Mouse (Mus musculus) layer of hippocampus, postnatal 25 days (tissue): Measurements from ENCODE around the gene Meis1. TPM values are rescaled to one million over a fixed set of nuclear protein-coding genes. Genes with fewer than 3 reads are reported as not detected.

Source experiments
- DNase-seq, 2 experiments: peaks; one replicate each; pipeline ENCODE4 v3.0.0; 2022; ENCODE audit warnings: mixed read lengths in 2 of 2, low spot score in 1 of 2; ENCODE audit errors: extremely low spot score in 1 of 2
- total RNA-seq, 2 experiments: library from RNA; stranded (reverse); gene quantifications; 2 replicates each; pipeline ENCODE4 v1.2.3; 2021

The Meis1 gene
- 1 to 10 TPM; 2.1 to 2.9 TPM for total RNA-seq

- DNase-seq, result peak; percentile 45 to 55
These were observed at the start of gene Meis1 for GRCm38 (mm10) chr11:19018489-19019203. TSS of gene Meis1 (minus strand) at chr11:19018985.

- no peak for DNase-seq
These were observed 48.5 kb upstream of the Meis1 start for GRCm38 (mm10) chr11:19067334-19067733.

- DNase-seq, result no peak
These were observed 30.5 kb upstream of the Meis1 start for GRCm38 (mm10) chr11:19049276-19049675.

GRCm38 (mm10) chr11:19036595-19037166 lies 17.9 kb upstream of the Meis1 start:
- no peak for DNase-seq

- DNase-seq, result peak in 1 of 2 experiments; percentile 3
These were observed 8.1 kb upstream of the Meis1 start for GRCm38 (mm10) chr11:19026581-19027561.

GRCm38 (mm10) chr11:19025976-19026520 lies 7.3 kb upstream of the Meis1 start:
- no peak for DNase-seq

DNA sequence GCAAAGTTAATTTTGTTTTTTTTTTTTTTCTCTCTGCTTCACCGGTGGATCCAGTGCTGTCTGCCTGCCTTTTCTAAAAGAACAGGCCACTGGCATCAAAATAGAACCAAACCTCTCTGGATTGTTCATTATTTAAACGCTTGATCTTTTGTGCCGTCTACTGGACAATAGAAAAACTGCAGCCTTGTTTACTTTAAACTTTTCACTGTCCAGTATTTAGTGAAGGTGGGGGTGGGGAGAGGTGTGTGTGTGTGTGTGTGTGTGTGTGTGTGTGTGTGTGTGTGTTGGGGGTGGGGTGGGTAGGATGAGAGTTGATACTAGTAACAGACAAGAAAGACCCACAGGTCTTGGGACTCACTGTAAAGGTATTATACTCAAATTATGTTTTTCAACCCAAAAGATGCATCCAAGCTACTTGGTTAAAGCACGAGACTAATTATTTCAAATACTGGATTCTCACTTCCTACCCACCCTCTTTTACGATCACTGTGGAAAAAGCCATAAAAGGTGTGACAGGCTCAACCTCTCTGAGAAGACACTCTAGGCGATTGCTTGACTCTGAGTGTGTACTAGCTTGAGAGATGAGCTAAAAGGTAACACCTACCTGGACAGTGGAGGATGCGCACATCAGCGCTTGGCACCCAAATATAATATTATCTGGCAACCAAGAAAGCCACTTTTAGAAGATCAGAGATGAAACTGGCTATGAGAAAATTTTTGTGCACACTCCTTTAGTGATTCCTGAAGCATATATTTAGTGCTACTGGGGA lies 5.9 kb upstream of the Meis1 start:
- peak in 1 of 2 experiments; percentile 6 for DNase-seq

GRCm38 (mm10) chr11:19023356-19023755 lies 4.6 kb upstream of the Meis1 start:
- DNase-seq, result no peak

DNA sequence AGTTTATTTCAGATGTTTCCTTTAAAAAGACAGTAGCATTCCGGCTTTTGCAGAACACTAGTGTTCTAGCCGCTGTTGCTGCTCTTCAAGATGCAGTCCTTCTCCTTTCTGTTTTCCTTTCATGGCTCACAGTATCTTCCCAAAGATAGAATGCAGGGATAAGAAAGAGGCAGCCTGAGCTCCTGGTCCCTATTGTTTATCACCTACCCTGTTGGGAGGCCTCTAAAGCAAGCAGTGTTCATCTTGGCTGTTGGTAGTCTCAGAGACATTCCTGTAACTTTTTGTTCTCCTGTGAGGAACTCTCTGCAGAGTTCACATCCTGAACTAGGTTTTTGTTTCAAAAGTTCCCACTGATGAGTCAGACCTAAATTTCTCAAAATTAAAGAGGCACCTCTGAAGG lies 3.8 kb upstream of the Meis1 start:
- DNase-seq, result no peak

- DNase-seq, result peak in 1 of 2 experiments; percentile 11
These were observed 2.3 kb upstream of the Meis1 start for GRCm38 (mm10) chr11:19020951-19021710.

GRCm38 (mm10) chr11:19020371-19020824 lies 1.6 kb upstream of the Meis1 start:
- peak; percentile 55 to 70 for DNase-seq

- DNase-seq, result peak in 1 of 2 experiments; percentile 27
These were observed 703 bp upstream of the Meis1 start for GRCm38 (mm10) chr11:19019204-19020171.

- DNase-seq, result no peak
These were observed 919 bp downstream of the Meis1 start for GRCm38 (mm10) chr11:19017719-19018413.

DNA sequence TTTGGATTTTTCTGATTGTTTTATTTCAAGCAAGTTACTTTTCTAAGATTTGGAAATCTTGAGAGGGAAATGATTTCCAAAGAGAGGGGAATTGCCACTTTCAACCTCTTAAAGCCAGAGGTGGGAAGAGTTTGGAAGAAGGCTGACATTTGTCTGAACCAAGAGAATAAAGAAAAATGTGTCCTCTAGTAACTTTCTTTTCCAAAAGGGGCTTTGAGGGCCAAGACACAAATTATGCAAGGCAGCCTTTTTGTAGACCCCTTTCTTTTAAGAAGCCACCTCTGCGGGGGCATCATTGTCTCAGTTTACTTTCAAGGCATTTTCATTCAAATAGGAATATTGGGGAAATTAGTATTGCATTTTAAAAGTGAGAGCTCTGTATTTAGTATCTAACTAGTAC lies 1.5 kb downstream of the Meis1 start:
- no peak for DNase-seq

GRCm38 (mm10) chr11:19016481-19017220 lies 2.1 kb downstream of the Meis1 start:
- DNase-seq, result no peak

GRCm38 (mm10) chr11:19015731-19016461 lies 2.9 kb downstream of the Meis1 start:
- peak in 1 of 2 experiments; percentile 3 for DNase-seq
